Mouse (Mus musculus) layer of hippocampus, adult 2 months (tissue): Measurements from ENCODE around the gene Gstcd. TPM values are rescaled to one million over a fixed set of nuclear protein-coding genes. Genes with fewer than 3 reads are reported as not detected.

Source experiments
- DNase-seq, 2 experiments: peaks; one replicate each; pipeline ENCODE4 v3.0.0; 2022; ENCODE audit warnings: low spot score in 2 of 2
- H3K27ac ChIP-seq: fragments of 200-600 bp; 2 replicates; pipeline ENCODE4 v1.8.1; 2022
- H3K4me3 ChIP-seq: fragments of 200-600 bp; 2 replicates; pipeline ENCODE4 v1.8.1; 2022; ENCODE audit warnings: mild to moderate bottlenecking
- CTCF ChIP-seq: fragments of 200-600 bp; conservative IDR thresholded peaks from 2 replicates; pipeline ENCODE4 v1.8.1; 2022; ENCODE audit warnings: antibody characterized with exemption, mild to moderate bottlenecking, moderate library complexity
- long read RNA-seq, 2 experiments: library from polyadenylated mRNA; stranded (forward); transcript quantifications; one replicate each; pipeline ENCODE4 v2.0.0; 2021; ENCODE audit warnings: borderline mapping rate in 2 of 2
- total RNA-seq, 2 experiments: library from RNA; stranded (reverse); gene quantifications; 2 replicates each; pipeline ENCODE4 v1.2.3; 2021

The Gstcd gene
- total RNA-seq = 10 to 100 TPM in 1 of 2 experiments, 1 to 10 TPM in 1; 7.3 to 10.1 TPM
- long read RNA-seq, experiment 1, partial matches to known transcripts = 0 of 4 reads
- long read RNA-seq, experiment 1, other reads (novel, unspliced or antisense) = 2 of 4 reads
- long read RNA-seq, experiment 2, partial matches to known transcripts = 1 of 5 reads
- long read RNA-seq, experiment 2, other reads (novel, unspliced or antisense) = 1 of 5 reads

DNA sequence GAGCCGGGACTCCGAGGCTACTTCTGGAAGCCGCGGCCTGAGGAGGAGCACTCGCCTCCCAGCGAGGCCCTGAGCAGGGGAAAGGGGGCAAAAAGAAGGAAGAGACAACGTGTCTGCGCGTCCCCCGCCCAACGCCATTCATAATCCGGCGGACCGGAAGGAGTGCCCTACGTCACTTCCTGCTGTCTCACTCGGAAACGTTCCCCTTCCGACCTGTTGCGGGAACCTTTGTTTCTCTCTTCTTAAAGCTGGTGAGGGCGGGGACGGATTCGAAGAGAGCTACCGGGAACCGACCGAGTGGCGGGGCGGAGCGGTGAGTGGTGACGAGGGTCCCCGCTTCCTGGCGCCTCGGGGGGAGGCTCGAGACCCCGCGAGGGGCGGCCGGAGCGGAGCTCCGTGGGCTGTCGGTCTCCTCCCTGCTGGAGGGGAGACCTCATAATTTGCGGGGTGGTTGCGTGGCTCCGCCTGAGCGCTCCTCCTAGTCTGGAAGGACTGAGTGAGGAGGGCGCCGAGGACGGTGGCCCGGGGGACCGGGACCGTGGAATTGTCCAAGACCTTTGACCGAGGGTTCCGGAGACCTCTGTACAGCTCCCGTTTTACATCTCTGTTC is at the start of gene Gstcd, which contains the start of gene Ints12:
Gene Gstcd, minus strand, starts transcription at position 370 of the 610 bp plus-strand sequence.
Gene Ints12, plus strand, starts transcription at position 177 of the 610 bp plus-strand sequence.
- H3K27ac ChIP-seq = peak within 1 kb of the TSS; percentile 96
- H3K4me3 ChIP-seq = peak within 1 kb of the TSS; percentile 75
- peak; percentile 92 to 93 for DNase-seq
- TF ChIP-seq CTCF = no peak

DNA sequence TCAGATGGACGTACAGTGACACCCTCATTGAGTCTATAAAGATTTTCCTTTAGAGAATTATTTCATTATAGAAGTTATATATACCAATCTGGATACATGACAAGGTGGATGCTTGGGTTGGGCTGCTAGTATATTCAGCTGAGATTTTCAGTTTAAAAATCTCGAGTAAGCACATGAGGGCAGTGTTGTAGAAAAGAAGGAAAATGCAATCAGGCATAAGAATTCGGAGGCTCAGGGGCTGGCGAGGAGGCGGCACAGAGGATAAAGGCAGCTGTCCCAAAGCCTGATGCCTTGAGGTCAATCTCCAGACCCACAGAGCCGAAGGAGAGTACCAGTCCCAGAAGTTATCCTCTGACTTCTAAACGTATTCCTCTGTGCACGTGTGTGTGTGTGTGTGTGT is 40.8 kb upstream of the Gstcd start:
- DNase-seq = no peak
- peak; percentile 60 for TF ChIP-seq CTCF
- Histone ChIP-seq H3K4me3 (no peak overlapping the region), H3K27ac (no peak overlapping the region)

DNA sequence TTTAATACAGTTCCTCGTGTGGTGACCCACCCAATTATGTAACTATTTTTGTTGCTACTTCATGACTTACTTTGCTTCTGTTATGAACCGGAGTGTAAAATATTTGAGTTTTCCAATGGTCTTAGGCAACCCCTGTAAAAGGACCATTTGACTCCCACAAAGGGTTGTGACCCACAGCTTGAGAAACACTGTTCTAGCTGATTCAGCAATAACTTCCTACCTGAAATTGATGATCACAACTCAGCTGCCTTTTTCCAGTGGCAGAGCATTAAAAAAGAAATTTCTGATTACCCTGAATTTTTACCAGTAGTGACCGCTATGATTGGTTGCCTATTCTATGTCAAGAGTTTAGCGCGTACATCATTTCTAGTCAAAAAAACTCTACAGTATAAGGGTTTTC is 39.5 kb upstream of the Gstcd start:
- H3K4me3 ChIP-seq = no peak overlapping the region
- no peak for DNase-seq
- no peak for TF ChIP-seq CTCF
- H3K27ac ChIP-seq = no peak overlapping the region

DNA sequence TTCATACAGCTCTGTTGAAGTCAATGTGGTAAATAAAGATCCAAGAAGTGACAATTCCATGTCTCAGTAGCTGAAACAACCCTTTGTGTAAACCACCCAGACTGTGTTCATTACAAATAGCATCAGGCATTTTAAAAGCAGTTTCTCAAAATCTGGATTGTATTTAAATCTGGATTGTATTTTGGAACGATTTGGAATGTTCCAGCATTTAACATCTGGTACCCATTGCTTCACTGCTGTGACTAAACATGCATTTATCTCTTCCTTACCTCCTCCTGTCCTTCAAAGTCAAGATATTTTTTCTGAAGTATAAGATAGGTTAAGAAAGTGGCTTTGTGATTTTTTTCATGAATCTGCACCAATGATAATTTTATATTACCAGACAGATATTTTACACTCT is 21.4 kb upstream of the Gstcd start:
- TF ChIP-seq CTCF = no peak
- Histone ChIP-seq H3K4me3 (no peak overlapping the region), H3K27ac (no peak overlapping the region)
- DNase-seq = no peak

DNA sequence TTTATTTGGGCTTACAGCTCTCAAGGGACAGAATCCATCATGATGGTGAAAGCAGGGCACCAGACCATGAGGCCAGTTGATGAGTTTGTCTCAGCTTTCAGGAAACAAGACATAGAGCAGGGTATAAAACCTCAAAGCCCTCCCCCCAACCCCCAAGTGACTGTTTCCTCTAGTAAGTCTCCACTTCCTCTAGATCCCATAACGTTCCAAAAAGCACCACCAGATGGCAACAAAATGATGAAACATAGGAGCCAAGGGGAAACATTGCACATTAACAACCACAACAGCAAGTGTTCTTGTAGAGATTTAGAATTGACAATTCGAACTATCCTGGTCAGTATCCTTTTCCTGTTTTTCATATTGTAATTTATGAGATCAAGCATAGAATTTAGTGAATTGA is 19.9 kb upstream of the Gstcd start:
- DNase-seq = peak; percentile 16 to 48
- TF ChIP-seq CTCF = peak; percentile 76
- Histone ChIP-seq H3K4me3 (no peak overlapping the region), H3K27ac (no peak overlapping the region)

DNA sequence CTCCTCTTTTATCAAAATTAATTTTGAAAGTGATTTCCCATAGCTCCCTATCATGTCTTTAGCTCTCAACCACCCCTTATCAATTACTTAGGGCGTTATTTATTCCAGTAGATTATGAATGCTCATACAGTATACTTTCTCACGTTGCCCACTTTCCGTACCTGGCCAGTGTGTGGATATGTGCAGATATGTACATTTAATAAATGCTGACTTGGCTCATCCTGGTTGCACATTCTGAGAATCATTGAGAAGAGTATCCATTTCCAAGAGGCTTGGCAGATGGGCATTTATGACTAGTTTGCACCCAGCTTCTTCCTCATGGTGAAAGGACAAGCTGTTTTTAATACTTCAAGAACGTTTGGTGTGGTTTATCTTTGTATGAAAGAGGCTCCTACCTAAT is 18.0 kb upstream of the Gstcd start:
- Histone ChIP-seq H3K27ac (no peak overlapping the region), H3K4me3 (no peak overlapping the region)
- TF ChIP-seq CTCF = no peak
- DNase-seq = no peak

DNA sequence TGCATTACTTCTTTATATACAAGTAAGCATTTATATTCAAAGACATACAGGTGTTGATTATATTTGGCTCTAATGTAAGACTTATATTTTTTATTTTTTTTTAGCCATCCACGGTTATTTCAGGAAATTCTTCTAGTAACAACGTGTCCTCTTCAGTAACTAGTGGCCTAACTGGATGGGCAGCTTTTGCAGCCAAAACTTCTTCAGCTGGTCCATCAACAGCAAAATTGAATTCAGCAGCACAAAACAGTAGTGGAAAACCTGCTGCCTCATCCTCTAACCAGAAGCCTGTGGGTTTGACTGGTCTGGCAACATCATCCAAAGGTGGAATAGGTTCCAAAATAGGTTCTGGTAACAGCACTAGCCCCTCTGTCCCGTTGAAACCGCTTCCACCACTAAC is 16.9 kb upstream of the Gstcd start:
- no peak for TF ChIP-seq CTCF
- no peak overlapping the region for H3K27ac ChIP-seq
- no peak for DNase-seq

DNA sequence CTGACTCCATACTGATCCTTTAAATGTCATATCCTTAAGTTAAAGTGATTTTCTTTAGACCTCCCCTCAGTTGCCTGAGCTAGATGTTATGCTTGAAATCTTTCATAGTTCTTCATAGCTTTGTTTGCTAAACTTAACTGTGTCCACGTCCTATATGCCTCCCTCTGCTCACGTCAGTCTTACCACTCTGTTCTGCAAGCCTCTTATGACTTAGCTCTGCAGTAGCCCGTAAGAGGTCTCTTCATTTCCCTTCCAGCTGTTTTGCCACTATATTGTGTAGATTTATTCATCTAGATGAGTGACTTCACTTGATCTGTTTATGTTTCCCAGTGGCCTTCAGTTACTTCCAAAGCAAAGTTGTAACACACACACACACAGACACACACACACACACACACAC is 12.6 kb upstream of the Gstcd start:
- TF ChIP-seq CTCF = no peak
- DNase-seq = no peak
- H3K27ac ChIP-seq = no peak overlapping the region
- no peak overlapping the region for H3K4me3 ChIP-seq

More for the DNA sequence above, 16.9 kb upstream of the Gstcd start:
- no peak overlapping the region for H3K4me3 ChIP-seq

DNA sequence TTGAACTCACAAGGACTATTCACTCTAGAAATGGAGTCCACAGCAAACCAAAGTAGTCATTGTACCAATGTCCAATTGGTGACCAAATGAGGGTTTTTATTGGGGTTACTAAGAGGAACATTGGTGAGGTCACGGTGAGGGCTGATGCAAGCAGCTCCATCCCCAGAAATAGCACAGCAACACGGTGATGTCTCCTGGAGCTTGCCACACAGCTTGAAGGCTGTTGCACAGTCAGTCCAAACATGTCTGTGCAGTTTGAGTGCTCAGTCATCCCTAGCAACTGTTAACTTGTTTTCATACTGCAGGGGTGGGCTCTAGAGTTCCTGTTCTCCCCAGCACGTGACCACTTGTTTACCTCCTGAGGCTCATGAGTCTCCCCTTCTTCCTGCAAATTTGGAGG is 11.9 kb upstream of the Gstcd start:
- Histone ChIP-seq H3K27ac (no peak overlapping the region), H3K4me3 (no peak overlapping the region)
- TF ChIP-seq CTCF = no peak
- DNase-seq = no peak

DNA sequence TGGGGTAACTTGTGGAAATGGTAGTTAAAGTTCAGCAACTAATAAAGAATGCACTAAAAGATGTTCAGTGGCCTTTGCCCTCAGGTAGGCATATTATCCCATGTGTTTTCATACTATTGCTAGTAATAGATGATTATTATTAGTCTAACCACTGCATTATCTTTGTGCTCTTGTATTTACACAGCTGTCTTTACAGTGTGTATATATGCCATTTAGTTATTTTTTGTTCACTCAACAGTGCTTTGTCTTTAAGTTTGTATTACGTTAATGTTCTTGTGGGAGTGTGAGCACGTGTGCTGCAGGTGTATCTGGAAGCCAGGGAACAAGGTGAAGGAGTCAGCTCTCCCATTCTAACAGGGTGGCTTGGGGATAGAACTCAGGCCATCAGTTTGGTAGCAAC is 7.1 kb upstream of the Gstcd start:
- no peak for TF ChIP-seq CTCF
- no peak for DNase-seq
- Histone ChIP-seq H3K27ac (no peak overlapping the region), H3K4me3 (no peak overlapping the region)

DNA sequence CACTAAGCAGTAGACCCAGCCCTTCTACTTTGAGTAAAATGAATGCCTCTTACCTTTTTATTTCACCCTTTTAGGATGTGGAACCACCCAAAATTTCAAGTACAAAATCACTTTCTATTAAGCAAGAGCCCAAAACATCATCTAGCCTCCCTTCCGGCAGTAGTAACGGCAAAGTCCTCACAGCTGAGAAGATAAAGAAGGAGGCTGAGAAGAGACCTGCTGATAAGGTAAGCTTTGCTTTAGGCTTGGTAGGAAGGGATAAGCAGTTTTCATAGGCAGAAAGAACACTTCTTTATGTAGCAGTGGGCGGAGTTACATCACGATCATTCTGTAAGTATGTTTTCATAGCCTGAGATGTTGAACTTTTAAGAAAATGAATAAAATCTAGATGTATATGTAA is 6.5 kb upstream of the Gstcd start:
- DNase-seq = no peak
- TF ChIP-seq CTCF = no peak
- H3K27ac ChIP-seq = no peak overlapping the region
- H3K4me3 ChIP-seq = no peak overlapping the region

DNA sequence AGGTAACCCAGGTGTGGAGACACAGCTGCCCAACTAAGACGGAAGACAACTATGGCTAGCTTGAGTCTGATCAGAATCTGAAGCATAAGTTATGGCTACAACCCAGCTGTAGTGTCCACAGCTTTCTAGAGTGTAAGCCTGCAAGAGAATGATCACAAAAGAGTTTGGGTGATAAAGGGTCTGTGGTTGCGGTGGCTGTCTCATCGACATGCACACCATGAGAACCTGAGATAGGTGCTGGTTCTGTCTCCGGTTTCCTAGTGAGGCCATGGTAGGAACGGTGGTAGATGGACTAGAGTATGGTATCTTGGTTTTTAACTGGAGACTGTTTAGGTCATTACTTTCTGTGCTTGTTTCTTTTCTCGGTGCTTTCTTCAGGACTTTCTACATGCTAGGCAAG is 6.1 kb upstream of the Gstcd start:
- Histone ChIP-seq H3K4me3 (no peak overlapping the region), H3K27ac (no peak overlapping the region)
- no peak for DNase-seq
- no peak for TF ChIP-seq CTCF

DNA sequence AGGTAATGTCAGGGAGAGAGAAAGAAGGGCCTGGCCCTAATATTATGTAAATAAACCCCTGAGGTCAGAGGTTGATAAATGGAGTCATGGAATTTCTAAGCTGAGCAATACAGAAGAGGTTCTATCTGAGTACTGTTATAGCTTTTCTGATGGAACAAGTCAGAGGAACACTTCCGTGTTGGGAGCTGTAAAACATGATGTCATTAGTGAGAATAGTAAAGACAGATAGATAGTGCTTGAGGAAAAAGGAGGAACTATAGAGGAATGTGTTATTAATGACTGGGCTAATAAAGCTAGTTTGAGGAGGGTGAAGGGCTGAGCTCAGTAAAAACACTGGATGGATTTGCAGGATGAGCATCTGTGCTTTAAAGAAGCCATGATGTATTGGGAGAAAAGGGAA is 2.5 kb upstream of the Gstcd start:
- DNase-seq = no peak
- no peak overlapping the region for H3K27ac ChIP-seq
- H3K4me3 ChIP-seq = no peak overlapping the region
- TF ChIP-seq CTCF = no peak

DNA sequence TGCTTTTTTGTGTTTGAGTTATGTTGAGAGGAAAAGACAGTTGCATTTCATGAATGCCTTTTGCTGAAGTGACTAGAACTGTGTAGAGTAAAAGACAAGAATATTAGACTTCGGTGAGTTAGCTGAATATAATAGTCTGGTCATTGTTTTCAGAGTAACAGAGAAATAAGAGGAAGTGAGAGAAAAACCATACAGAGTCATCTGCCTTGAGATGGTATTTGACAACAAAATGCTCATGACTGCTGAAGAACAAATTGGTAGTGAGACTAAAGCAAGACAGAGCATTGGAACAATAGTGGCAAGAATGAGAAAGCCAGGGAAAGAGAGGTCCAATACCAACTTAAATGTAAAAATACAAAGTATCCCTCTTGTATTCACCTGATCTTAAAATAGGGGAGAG is 1.1 kb upstream of the Gstcd start:
- no peak for DNase-seq
- Histone ChIP-seq H3K27ac (no peak overlapping the region), H3K4me3 (peak overlapping the region; percentile 75)
- TF ChIP-seq CTCF = no peak
